Mouse (Mus musculus): ENCODE results near the gene Insl3. TPM values are rescaled to one million over a fixed set of nuclear protein-coding genes. Genes with fewer than 3 reads are reported as not detected.

Insl3 gene
- 1 to 10 TPM; 2.3 to 2.4 TPM for total RNA-seq (2021)
- long read RNA-seq = 0 reads

- no peak for DNase-seq (ENCODE audit: low spot score in 2 of 2)
These were observed at the start of gene Insl3 for GRCm38 (mm10) chr8:71689028-71689427. TSS of gene Insl3 (plus strand) at chr8:71689214.

- DNase-seq (ENCODE audit: low spot score in 2 of 2) = no peak
These were observed 49.7 kb upstream of the Insl3 start for GRCm38 (mm10) chr8:71639318-71639717.

GRCm38 (mm10) chr8:71645510-71645909 is 43.5 kb upstream of the Insl3 start:
- no peak for DNase-seq (ENCODE audit: low spot score in 2 of 2)

- no peak for DNase-seq (ENCODE audit: low spot score in 2 of 2)
These were observed 34.4 kb upstream of the Insl3 start for GRCm38 (mm10) chr8:71654600-71654999.

- no peak for DNase-seq (ENCODE audit: low spot score in 2 of 2)
These were observed 31.2 kb upstream of the Insl3 start for GRCm38 (mm10) chr8:71657816-71658215.

- DNase-seq (ENCODE audit: low spot score in 2 of 2) = no peak
These were observed 30.4 kb upstream of the Insl3 start for GRCm38 (mm10) chr8:71658515-71659049.

GRCm38 (mm10) chr8:71659751-71660150 is 29.3 kb upstream of the Insl3 start:
- DNase-seq (ENCODE audit: low spot score in 2 of 2) = no peak

- DNase-seq (ENCODE audit: low spot score in 2 of 2) = peak; percentile 91
These were observed 28.5 kb upstream of the Insl3 start for GRCm38 (mm10) chr8:71660325-71661120.

GRCm38 (mm10) chr8:71665331-71666130 is 23.5 kb upstream of the Insl3 start:
- DNase-seq (ENCODE audit: low spot score in 2 of 2) = peak in 1 of 2 experiments; percentile 62

- DNase-seq (ENCODE audit: low spot score in 2 of 2) = no peak
These were observed 22.2 kb upstream of the Insl3 start for GRCm38 (mm10) chr8:71666855-71667254.

- no peak for DNase-seq (ENCODE audit: low spot score in 2 of 2)
These were observed 21.8 kb upstream of the Insl3 start for GRCm38 (mm10) chr8:71667256-71667655.

GRCm38 (mm10) chr8:71668220-71668975 is 20.6 kb upstream of the Insl3 start:
- no peak for DNase-seq (ENCODE audit: low spot score in 2 of 2)

- no peak for DNase-seq (ENCODE audit: low spot score in 2 of 2)
These were observed 18.8 kb upstream of the Insl3 start for GRCm38 (mm10) chr8:71670198-71670597.

GRCm38 (mm10) chr8:71670621-71671548 is 18.1 kb upstream of the Insl3 start:
- DNase-seq (ENCODE audit: low spot score in 2 of 2) = peak; percentile 67 to 75

GRCm38 (mm10) chr8:71671549-71671965 is 17.5 kb upstream of the Insl3 start, which contains the start of gene Unc13a:
TSS of gene Unc13a (minus strand) at chr8:71671757.
- peak; percentile 91 to 94 for DNase-seq (ENCODE audit: low spot score in 2 of 2)

- DNase-seq (ENCODE audit: low spot score in 2 of 2) = no peak
These were observed 16.8 kb upstream of the Insl3 start for GRCm38 (mm10) chr8:71672168-71672735.

- no peak for DNase-seq (ENCODE audit: low spot score in 2 of 2)
These were observed 14.9 kb upstream of the Insl3 start for GRCm38 (mm10) chr8:71674071-71674470.

- DNase-seq (ENCODE audit: low spot score in 2 of 2) = peak in 1 of 2 experiments; percentile 27
These were observed 13.5 kb upstream of the Insl3 start for GRCm38 (mm10) chr8:71675456-71676019.

- DNase-seq (ENCODE audit: low spot score in 2 of 2) = peak; percentile 46 to 68
These were observed 12.8 kb upstream of the Insl3 start, which contains the start of gene Jak3 for GRCm38 (mm10) chr8:71676020-71676741. TSS of gene Jak3 (plus strand) at chr8:71676296.

Measured in layer of hippocampus, postnatal 10 days (tissue).